Mouse (Mus musculus) MEL (cell line): ENCODE measurements at regions not wholly inside any gene's neighbourhood (a gene's known extent, or its start where the extent isn't known, plus 50 kb on each side); places are given as distances from the start of the nearest gene placed in this dataset.

ENCODE experiments used
- CTCF ChIP-seq, 3 experiments: IDR thresholded peaks in 2 of 3; conservative IDR thresholded peaks in 1 of 3; 2 replicates each; pipeline ENCODE4 v1.5.1; 2011 to 2012; ENCODE audit warnings: low read length in 3 of 3, low read depth in 2 of 3, mild to moderate bottlenecking in 2 of 3, improper control_type of control experiment in 1 of 3, inconsistent platforms in 1 of 3, mixed read lengths in 1 of 3, moderate library complexity in 1 of 3; ENCODE audit not compliant: control insufficient read depth in 1 of 3, insufficient read depth in 1 of 3, poor library complexity in 1 of 3, severe bottlenecking in 1 of 3
- EP300 ChIP-seq, 2 experiments: IDR thresholded peaks; 2 replicates each; pipeline ENCODE4 v1.6.1; 2011; ENCODE audit warnings: improper control_type of control experiment in 2 of 2, low read length in 2 of 2, low read depth in 1 of 2, mild to moderate bottlenecking in 1 of 2
- GATA1 ChIP-seq: IDR thresholded peaks from 2 replicates; pipeline ENCODE4 v1.6.1; 2011; ENCODE audit warnings: low read depth, low read length, improper control_type of control experiment
- HCFC1 ChIP-seq: IDR thresholded peaks from 2 replicates; pipeline ENCODE4 v1.6.1; 2012; ENCODE audit warnings: low read depth, mild to moderate bottlenecking, inconsistent platforms, low read length, improper control_type of control experiment, moderate library complexity
- POLR2A ChIP-seq, 2 experiments: IDR thresholded peaks; 2 replicates each; pipeline ENCODE4 v1.6.1; 2011 to 2012; ENCODE audit warnings: low read length in 2 of 2, mild to moderate bottlenecking in 2 of 2, control low read depth in 1 of 2, improper control_type of control experiment in 1 of 2, low read depth in 1 of 2, moderate library complexity in 1 of 2; ENCODE audit not compliant: control insufficient read depth in 1 of 2, insufficient read depth in 1 of 2, poor library complexity in 1 of 2
- SIN3A ChIP-seq: IDR thresholded peaks from 2 replicates; pipeline ENCODE4 v1.6.1; 2012; ENCODE audit warnings: low read length, improper control_type of control experiment, inconsistent platforms
- SMC3 ChIP-seq: IDR thresholded peaks from 2 replicates; pipeline ENCODE4 v1.6.1; 2011; ENCODE audit warnings: low read depth, low read length, improper control_type of control experiment

GRCm38 (mm10) chr2:34042336-34042735 is 154.6 kb upstream of the Mvb12b start:
- TF ChIP-seq EP300 (IDR thresholded peaks at IDR 0.05; ENCODE audit: low read depth in 1 of 2, low read length in 2 of 2): no peak
- no peak for TF ChIP-seq HCFC1
- no peak for TF ChIP-seq CTCF (IDR thresholded peaks at IDR 0.05 in 2 of 3, conservative IDR thresholded peaks at IDR 0.05 in 1 of 3; ENCODE audit: control insufficient read depth in 1 of 3, insufficient read depth in 1 of 3, low read depth in 2 of 3, low read length in 3 of 3, poor library complexity in 1 of 3, severe bottlenecking in 1 of 3)
- no peak for TF ChIP-seq SIN3A
- TF ChIP-seq POLR2A (IDR thresholded peaks at IDR 0.05; ENCODE audit: control insufficient read depth in 1 of 2, insufficient read depth in 1 of 2, low read depth in 1 of 2, low read length in 2 of 2, poor library complexity in 1 of 2): no peak
- no peak for TF ChIP-seq SMC3
- TF ChIP-seq GATA1: no peak
